Mouse (Mus musculus) thymus, postnatal 25 days (tissue): ENCODE data around the gene Tmem169.
A peak's percentile ranks its signal among the peaks of the same experiment; 100 is the strongest.
"Not testable (repeated sequence)": the region's sequence is repeated elsewhere in the genome, so short reads cannot be mapped to it uniquely, and the experiment has no call there.

Source experiments
- DNase-seq: peaks from one replicate; pipeline ENCODE4 v3.0.0; 2022

The Tmem169 gene

DNA sequence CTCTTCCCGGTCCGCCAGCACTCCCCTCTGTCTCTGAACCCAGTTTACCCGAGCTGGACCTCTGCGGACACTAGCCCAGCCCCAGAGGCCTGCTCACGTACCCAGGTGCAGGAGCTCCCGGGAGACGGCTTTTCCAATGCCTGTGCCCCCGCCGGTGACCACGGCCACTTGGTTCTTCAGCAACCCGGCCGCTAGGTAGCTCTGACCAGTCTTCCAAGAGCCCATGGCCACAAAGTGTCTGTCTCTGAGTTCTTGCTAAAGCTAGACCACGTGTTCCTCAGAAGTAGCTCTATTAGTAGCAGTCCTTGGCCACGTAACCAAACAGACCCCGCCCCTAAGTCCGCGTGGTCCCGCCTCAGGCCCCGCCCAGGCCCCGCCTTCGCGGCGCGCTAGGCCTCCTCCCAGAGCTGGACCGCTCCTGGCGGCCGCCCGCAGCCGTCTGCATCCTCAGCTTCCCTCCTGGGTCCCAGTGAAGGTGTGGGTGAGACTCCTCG lies at the start of gene Tmem169, which contains the start of gene Pecr:
Gene Tmem169, plus strand, starts transcription at position 378 of the 494 bp plus-strand sequence.
Gene Pecr, minus strand, starts transcription at position 323 of the 494 bp plus-strand sequence.
- DNase-seq, result peak; percentile 82

DNA sequence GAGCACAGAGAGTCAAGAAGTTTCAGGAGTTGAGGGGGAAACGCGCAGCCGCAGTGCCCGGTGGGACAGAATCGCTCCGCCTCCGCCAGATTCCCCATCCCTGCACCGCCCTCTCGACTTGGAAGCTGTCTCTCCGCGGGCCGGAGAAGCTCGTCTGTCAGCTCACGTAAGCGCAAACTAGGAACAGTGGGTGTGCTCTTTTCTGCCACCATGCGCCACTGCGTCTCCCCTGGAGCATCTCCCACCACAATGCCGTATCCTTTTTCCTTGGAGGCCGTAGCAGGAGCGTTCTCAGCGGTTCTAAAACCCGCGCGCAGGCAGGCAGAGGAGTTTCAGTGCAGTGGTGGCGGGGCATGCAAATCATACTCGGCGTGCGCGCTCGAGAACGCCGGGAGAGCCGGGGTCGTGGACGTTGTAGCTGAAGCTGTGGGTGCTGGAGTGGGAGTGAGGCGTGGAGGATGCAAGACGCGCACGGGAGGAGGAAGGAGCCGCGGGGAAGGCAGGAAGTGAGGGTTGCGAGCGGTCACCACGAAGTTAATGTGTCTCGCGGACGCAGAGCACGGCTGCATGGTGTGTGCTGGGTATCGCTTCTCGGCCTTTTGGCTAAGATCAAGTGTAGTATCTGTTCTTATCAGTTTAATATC lies 47.7 kb upstream of the Tmem169 start:
- DNase-seq, result peak; percentile 50

GRCm38 (mm10) chr1:72237007-72237775 lies 47.0 kb upstream of the Tmem169 start:
- DNase-seq, result peak; percentile 37

- no peak for DNase-seq
Measured at GRCm38 (mm10) chr1:72238016-72238580, 46.1 kb upstream of the Tmem169 start.

GRCm38 (mm10) chr1:72239113-72239512 lies 45.1 kb upstream of the Tmem169 start:
- not testable (repeated sequence) for DNase-seq

DNA sequence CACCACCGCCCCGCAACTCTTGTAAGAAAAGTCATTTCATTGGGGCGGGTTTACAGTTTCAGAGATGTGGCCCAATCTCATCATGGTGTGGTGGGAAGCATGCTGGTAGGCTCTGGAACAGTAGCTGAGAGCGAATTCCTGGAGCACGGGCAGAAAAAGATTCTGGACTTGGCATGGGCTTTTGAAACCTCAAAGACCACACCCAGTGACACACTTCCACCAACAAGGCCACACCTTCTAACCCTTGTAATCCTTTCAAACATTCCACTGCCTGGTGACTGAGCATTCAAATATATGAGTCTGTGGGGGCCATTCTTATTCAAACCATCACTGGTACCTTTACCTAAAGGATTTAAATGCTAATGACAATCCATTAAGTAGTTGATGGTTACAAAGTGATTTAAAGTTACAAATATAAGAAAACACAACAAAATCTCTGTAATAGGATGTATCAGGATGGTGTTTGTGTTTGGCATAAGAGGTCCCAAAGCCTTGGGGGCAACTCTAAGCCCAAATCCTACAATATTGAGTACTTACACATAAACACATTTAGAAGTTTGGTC lies 41.5 kb upstream of the Tmem169 start:
- DNase-seq, result no peak

GRCm38 (mm10) chr1:72243656-72244316 lies 40.4 kb upstream of the Tmem169 start:
- DNase-seq, result peak; percentile 95

DNA sequence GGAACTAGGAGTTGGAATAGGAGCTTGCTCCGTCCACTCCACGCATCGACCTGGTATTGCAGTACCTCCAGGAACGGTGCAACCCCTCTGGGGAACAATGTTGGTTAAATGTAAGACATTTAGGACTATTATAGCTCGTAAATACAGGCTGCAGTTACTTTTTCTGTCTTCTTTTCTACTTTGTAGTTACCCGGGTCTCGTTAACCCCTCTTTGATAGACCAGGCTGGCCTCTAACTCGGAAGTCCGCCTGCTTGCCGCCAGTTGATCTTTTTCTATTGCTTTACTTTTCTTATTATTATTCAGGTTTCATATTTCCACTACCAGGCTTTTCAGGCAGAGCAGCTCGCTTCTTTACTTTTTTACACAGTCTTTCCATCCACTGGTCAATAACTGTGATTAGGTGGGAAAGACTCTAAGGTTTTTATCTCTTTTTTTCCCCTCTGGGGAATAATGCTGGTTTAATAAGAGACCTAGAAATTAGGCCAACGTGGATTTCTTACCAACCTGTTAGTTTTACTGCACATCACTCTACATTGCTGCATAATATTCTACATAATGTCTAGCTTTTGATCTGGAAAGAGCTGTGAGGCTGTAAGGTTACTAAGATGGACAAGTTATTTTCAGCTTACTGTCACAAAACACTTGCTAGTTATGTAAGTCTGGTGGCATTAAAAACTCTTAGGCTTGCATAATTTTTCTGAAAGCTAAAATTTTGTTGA lies 39.7 kb upstream of the Tmem169 start:
- no peak for DNase-seq

GRCm38 (mm10) chr1:72248226-72248737 lies 35.9 kb upstream of the Tmem169 start:
- DNase-seq, result not testable (repeated sequence)

DNA sequence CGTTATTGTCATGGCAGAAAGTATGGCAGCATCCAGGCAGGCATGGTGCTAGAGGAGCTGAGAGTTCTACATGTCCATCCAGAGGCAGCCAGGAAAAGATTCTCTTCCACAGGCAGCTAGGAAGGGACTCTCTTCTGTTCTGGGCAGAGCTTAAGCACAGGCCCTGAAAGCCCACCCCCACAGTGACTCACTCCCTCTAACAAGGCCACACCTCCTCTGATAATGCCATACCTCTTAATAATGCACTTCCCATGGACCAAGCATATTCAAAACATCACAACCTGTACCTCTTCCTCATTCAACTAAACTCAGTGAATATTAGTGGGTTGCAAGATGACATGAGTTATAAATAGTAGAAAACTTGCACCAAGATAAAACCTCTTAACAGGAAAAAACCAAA lies 32.4 kb upstream of the Tmem169 start:
- no peak for DNase-seq

DNA sequence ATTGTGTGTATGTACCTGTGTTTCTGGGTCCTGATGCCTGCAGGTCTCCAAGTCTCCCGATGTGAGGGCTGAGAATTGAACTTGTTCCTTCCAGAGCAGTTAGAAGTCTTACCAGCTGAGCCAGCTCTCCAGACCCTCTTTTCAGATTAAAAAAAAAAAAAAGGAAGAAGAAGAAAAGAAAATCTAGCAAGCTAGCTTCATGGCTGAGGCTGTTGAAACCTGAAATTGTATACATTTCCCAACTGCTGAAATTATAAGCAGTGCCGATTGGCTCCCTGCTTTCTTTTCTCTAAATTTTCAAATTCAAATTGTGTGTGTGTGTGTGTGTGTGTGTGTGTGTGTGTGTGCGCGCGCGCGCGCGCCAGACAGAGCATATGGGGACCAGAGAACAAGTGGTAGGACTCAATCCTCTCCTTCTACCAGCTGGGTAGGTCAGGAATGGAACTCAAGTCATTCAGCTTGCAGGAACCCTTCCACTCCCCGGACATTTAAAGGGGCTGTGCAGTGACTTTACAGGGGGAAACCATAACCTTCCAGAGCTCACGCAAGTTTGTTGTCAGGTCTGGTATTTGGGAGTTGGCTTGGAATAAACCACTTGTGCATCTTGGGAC lies 30.2 kb upstream of the Tmem169 start:
- DNase-seq, result no peak

GRCm38 (mm10) chr1:72254545-72255061 lies 29.6 kb upstream of the Tmem169 start:
- peak; percentile 85 for DNase-seq

DNA sequence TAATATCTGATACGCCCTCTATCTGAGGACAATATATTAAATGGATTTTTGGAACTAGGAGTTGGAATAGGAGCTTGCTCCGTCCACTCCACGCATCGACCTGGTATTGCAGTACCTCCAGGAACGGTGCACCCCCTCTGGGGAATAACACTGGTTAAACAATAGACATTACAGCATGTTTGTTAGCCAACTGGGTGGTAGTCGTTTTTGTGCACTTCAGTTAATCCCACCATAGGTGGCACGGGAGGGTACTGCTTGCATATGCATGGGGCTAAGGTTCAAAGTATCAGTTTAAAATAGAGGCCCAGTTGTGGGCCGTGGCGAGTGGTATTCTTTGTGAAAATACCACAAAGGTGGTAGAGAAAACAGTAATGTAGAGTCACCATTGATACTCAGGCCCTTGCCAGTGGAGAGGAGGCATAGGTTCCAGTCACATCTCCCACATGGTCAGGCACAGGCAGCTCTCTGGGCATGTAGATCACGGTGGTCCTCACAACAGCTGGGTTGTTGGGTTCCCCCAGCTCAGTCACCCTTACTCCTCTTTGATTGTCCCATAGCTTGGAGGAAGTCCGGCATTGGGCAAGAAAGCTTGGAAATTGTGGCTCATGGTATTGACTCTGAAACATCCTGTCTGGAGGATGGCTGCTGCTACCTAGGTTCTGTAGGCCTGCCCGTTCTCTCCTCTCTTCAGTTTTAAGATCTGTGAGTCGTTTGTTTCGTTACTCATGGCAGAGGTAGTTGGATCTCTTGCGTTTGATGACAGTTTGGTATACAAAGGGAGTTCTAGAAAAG lies 28.9 kb upstream of the Tmem169 start:
- DNase-seq, result peak; percentile 55

- no peak for DNase-seq
Measured at GRCm38 (mm10) chr1:72255854-72256175, 28.4 kb upstream of the Tmem169 start.

GRCm38 (mm10) chr1:72256381-72257256 lies 27.6 kb upstream of the Tmem169 start:
- DNase-seq, result no peak

DNA sequence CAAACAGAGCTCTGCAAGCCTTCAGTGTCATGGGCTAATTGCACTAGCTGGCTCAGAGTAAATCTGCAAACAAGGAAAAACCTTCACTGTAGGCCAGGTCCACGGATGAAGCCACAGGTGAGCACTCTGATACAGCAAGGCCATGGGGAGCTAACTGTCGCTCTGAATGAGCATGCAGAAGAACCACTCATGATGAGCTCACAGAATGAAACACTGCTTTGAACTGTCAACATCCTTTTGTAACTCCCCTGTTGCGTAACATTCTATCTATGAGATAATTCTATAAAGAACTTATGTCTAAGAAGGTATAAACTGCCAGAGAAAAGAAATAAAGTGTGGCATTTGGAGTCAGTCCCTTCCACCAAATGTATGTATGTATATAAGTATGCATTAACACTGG lies 21.1 kb upstream of the Tmem169 start:
- DNase-seq, result no peak

DNA sequence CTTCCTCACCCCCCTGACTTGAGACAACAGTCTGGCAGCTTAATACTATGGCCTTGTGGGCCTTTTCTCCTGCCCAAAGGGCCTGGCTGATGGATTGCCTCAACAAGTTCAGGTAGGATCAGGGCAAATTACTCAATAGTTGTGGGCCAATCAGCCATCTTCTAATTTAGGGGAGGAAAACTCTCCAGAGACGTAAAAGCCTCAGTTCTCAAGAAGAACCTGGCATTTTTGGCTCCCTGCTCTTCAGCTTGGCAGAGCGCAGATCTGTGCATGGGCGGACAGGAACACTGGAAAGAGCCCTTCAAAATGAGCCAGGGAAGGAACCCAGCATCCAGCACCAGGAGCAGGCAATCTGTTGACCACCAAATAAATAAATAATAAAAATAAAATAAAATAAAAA lies 6.1 kb upstream of the Tmem169 start:
- no peak for DNase-seq

GRCm38 (mm10) chr1:72282604-72283003 lies 1.6 kb upstream of the Tmem169 start:
- no peak for DNase-seq

DNA sequence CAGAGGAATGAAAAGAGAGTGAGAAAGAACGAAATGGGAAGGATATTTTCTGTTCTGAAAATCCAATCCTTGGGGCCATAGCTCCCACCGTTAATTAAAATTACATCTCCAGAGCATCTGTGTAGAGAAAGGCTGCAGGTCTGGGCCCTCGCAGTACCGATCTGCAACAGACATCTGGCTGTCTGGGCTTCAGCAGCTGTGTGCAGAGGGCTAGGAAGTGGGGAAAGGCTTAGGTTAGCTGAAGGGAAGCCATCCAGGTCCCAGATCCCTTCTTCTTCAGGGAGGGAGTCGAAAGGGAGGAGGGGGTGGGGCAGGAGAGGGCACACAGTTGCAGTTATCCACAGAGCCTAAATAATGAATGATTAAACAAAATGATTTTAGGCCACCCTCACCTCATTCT lies 370 bp downstream of the Tmem169 start:
- no peak for DNase-seq

- no peak for DNase-seq
Measured at GRCm38 (mm10) chr1:72286904-72287303, 2.7 kb downstream of the Tmem169 start.
